Mouse (Mus musculus): ENCODE data around the gene B3glct. TPM values are rescaled to one million over a fixed set of nuclear protein-coding genes. Genes with fewer than 3 reads are reported as not detected.

The B3glct gene
- polyA plus RNA-seq (2015; fragmentation: Nextera tagmentation; extraction: Ambion mirVana), result 9.7 and 11.4 TPM in 2 replicates

DNA sequence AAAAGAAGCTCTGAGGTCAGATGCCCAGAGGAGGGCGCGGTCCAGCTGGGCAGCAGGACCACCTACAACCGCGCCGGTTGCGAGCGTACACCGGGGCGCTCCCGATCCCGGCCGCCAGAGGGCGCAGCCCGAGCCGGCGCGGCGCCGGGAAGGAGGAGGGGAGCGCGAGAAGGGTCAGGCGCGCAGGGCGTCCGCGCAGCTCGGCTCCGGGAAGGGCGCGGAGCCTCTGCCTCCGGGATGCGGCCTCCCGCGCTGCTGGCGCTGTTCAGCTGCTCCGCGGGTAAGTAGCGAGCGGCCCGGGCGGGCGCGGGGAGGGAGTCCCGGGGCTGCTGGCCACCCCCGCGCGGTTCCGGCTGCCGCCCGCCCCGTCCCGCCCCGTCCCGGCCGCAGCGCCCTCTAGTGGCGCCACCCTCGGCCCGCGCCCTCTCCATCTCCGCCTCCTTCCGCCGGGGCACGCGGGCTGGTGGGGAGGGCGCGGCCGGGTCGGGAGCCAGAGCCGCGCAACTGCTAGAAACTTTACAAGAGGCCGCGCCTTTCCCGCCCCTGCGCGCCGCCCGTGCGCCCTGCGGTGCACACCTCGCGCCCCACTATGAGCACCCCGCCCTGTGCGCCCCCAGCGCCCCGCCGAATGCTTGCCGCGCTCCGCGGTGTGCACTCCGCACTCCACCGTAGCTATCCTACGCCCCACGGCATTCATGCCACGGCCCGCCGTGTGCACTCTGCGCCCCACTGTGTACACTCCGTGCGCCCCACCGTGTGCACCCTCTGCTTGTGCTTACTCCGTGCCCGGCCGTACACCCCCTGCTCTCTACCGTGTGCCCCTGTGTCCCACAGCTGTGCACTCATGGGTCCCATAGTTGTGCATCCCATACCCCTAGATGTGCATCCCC lies at the start of gene B3glct:
TSS of gene B3glct (plus strand) at position 131 of the 890 bp plus-strand sequence.
- under 1% methylated on average over 100 of the region's 106 CpGs for WGBS
- Histone ChIP-seq H3K4me1 (ENCODE audit: control insufficient read depth, insufficient read depth, low read length) (peaks cover 9% of the 10 kb centered on the region), H3K9ac (ENCODE audit: low read depth, low read length) (peak within 1 kb of the TSS; percentile 88), H3K4me3 (ENCODE audit: low read length) (peak within 1 kb of the TSS; percentile 77), H3K27me3 (replicated peaks; ENCODE audit: control insufficient read depth, insufficient read depth, low read length) (no peaks in the 10 kb centered on the region), H3K27ac (ENCODE audit: low read length) (peak within 1 kb of the TSS; percentile 77), H3K9me3 (ENCODE audit: control insufficient read depth, low read length) (no peaks in the 10 kb centered on the region), H3K4me2 (ENCODE audit: low read depth, low read length) (peak within 1 kb of the TSS; percentile 100), H3K36me3 (ENCODE audit: control insufficient read depth, insufficient read depth, low read length) (no peaks in the 10 kb centered on the region)
- peak; percentile 99 for ATAC-seq

DNA sequence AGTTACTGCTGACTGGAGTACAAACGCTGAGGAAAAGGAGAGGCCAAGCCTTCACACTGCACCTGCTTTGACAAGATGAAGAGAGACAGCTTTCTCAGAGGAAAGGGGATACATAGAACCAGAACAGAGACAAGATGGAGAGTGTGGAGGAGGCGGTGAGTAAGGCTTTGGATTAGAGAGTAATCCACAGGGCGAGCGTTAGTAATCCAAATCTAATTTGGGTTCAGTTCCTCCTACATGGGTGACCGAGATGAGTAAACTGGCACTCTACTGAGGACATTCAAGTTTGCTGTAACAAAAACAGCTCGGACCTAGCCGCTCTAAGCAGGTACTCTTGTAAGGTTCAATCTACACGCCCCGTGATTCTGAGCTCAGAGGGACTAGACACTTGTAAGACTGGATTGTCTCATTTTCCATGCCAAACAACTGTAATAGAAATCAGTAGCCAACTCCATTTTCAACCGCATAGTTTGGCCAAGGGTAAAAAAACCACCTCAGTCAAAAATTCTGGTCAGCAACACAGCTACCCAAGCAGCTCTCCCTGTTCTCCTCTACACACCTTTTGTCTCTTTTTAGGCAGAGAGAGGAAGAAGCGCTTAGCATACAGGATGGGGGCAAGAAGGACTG lies 43.5 kb upstream of the B3glct start:
- peaks cover 7% of the 10 kb centered on the region for H3K36me3 ChIP-seq (ENCODE audit: control insufficient read depth, insufficient read depth, low read length)
- H3K4me1 ChIP-seq (ENCODE audit: control insufficient read depth, insufficient read depth, low read length), result peaks cover 6% of the 10 kb centered on the region
- H3K4me2 ChIP-seq (ENCODE audit: low read depth, low read length), result peak overlapping the region; percentile 61
- H3K27ac ChIP-seq (ENCODE audit: low read length), result no peak overlapping the region
- H3K4me3 ChIP-seq (ENCODE audit: low read length), result peak overlapping the region; percentile 66
- H3K9me3 ChIP-seq (ENCODE audit: control insufficient read depth, low read length), result no peaks in the 10 kb centered on the region
- peak overlapping the region; percentile 81 for H3K9ac ChIP-seq (ENCODE audit: low read depth, low read length)
- H3K27me3 ChIP-seq (replicated peaks; ENCODE audit: control insufficient read depth, insufficient read depth, low read length), result no peaks in the 10 kb centered on the region
- WGBS, result 56% methylated on average over 11 of the region's 11 CpGs
- ATAC-seq, result no peak

DNA sequence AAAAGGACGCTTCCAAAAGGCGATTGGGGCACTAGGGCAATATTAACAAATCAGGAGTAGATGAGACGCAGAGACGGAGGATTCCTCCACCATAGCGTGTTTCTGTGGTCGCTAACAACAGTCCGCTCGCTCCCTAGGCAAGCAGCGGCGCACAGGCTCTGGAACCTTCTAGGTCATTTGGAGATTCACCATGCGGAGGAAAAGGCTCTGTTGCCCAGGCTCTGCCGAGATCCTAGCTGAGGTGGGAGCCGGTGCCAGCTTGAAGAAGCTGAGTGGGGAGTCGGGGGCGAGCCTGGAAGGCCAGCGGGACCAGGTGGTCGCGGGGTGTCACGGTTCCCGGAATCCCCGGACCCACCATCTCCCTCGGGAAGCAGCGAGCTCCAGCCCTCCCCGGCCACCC lies 42.5 kb upstream of the B3glct start:
- Histone ChIP-seq H3K27ac (ENCODE audit: low read length) (peak overlapping the region; percentile 90), H3K9ac (ENCODE audit: low read depth, low read length) (peak overlapping the region; percentile 81), H3K4me1 (ENCODE audit: control insufficient read depth, insufficient read depth, low read length) (peaks cover 6% of the 10 kb centered on the region), H3K27me3 (replicated peaks; ENCODE audit: control insufficient read depth, insufficient read depth, low read length) (no peaks in the 10 kb centered on the region), H3K4me2 (ENCODE audit: low read depth, low read length) (peak overlapping the region; percentile 61), H3K36me3 (ENCODE audit: control insufficient read depth, insufficient read depth, low read length) (peaks cover 4% of the 10 kb centered on the region; the same call in 1 of the 2 replicates), H3K4me3 (ENCODE audit: low read length) (peak overlapping the region; percentile 66), H3K9me3 (ENCODE audit: control insufficient read depth, low read length) (no peaks in the 10 kb centered on the region)
- WGBS, result under 1% methylated on average over 24 of the region's 24 CpGs
- peak; percentile 5; the same call in 1 of the 2 replicates for ATAC-seq

DNA sequence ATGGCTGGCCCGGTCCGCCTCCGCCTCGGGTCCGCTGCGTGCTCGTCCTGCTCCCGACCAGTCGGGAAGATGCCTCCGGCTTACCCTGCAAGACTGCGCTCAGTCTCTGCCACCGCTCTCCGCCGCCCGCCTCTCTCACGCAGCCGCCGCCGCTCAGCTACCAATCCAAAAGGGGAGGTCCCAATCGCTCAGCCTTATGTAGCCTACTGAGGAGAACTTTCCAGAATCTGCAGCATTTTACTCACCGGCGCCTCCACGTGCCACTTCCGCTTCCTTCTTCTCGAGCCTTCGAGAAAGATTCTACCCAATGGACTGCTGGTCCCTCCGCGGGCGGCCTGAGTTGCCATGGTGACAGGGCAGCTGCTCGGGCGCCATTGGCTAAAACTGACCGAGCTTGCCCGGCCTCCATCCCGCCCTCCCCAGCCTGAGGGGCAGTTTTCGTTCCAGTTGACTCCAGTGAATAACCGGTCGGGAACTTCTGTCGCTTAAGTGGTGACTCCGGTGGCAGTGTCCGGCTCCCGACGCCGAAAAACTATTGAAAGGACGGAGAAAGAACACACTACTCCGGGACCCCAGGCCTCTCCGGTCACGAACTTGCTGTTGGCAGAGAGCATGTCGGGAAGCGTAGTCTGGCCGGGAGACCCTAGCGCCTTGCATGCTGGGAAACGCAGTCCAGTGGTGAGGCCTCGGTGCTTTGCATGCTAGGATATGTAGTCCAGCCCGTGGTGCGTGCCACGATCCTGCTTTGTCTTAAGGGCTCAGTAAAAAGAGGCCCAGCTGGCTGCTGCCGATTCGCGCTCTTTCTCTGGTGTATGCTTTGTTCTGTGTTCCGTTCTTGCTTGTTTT lies 41.7 kb upstream of the B3glct start, which contains the start of gene Hsph1:
TSS of gene Hsph1 (minus strand) at position 302 of the 846 bp plus-strand sequence.
- under 1% methylated on average over 60 of the region's 60 CpGs for WGBS
- ATAC-seq, result peak; percentile 99
- Histone ChIP-seq H3K4me1 (ENCODE audit: control insufficient read depth, insufficient read depth, low read length) (peaks cover 6% of the 10 kb centered on the region), H3K4me2 (ENCODE audit: low read depth, low read length) (peak within 1 kb of the TSS; percentile 61), H3K27ac (ENCODE audit: low read length) (peak within 1 kb of the TSS; percentile 90), H3K9ac (ENCODE audit: low read depth, low read length) (peak within 1 kb of the TSS; percentile 81), H3K4me3 (ENCODE audit: low read length) (peak within 1 kb of the TSS; percentile 66), H3K36me3 (ENCODE audit: control insufficient read depth, insufficient read depth, low read length) (no peaks in the 10 kb centered on the region), H3K27me3 (replicated peaks; ENCODE audit: control insufficient read depth, insufficient read depth, low read length) (no peaks in the 10 kb centered on the region), H3K9me3 (ENCODE audit: control insufficient read depth, low read length) (no peaks in the 10 kb centered on the region)

DNA sequence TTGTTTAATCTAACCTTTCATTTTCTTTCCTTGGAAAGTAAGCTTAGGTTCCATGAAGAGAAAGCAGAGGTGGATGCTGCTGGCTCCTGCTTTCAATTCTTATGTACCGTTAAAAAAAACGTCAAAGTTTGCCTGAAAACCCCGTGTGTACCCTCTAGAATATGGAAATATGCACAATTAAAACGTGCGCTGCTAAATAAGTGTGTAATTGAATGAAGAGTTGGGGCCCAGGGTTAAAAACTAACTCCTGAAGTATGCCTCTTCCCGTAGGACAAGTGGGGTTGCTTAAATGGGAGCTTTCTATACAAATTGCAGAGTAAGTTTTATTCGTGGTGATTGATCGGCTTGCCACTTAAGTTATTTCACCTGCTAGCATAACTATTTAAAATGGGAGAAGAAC lies 40.7 kb upstream of the B3glct start:
- peak overlapping the region; percentile 51 for H3K4me2 ChIP-seq (ENCODE audit: low read depth, low read length)
- peaks cover 6% of the 10 kb centered on the region for H3K4me1 ChIP-seq (ENCODE audit: control insufficient read depth, insufficient read depth, low read length)
- no peaks in the 10 kb centered on the region for H3K36me3 ChIP-seq (ENCODE audit: control insufficient read depth, insufficient read depth, low read length)
- H3K27me3 ChIP-seq (replicated peaks; ENCODE audit: control insufficient read depth, insufficient read depth, low read length), result no peaks in the 10 kb centered on the region
- H3K4me3 ChIP-seq (ENCODE audit: low read length), result no peak overlapping the region
- no peak overlapping the region for H3K27ac ChIP-seq (ENCODE audit: low read length)
- H3K9me3 ChIP-seq (ENCODE audit: control insufficient read depth, low read length), result no peaks in the 10 kb centered on the region
- peak overlapping the region; percentile 61; the same call in 1 of the 2 replicates for H3K9ac ChIP-seq (ENCODE audit: low read depth, low read length)
- WGBS, result 53% methylated on average over 8 of the region's 8 CpGs
- no peak for ATAC-seq

DNA sequence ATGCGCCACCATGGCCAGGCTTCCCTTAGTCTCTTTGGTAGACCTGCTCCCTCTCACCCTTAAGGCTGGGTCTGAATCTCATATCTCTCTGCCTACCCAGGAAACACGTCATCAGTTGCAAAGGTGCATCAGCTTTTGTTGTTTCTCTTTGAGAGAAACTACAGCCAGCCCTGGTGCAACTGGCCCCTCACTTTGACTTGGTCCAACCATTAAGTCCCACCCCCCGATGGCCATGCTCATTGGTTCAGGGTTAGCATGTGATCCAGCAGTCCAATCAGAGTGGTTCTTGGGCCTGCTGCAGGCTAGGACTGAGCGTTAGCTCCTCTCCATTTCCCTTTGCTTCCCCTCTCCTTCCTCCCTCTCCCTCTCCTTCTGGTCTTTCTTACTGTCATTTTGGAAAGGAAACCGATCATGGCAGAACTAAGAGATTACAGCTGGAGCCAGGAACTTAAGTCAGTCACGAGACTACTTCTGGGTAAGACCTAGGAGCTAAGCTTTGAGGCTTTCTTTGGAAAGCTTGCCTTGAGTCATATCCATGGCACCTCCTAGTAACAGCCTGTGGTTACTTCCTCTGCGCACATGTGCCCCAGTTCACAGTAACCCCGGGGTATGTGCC lies 36.6 kb upstream of the B3glct start:
- 80% methylated on average over 8 of the region's 8 CpGs for WGBS
- ATAC-seq, result no peak
- Histone ChIP-seq H3K4me1 (ENCODE audit: control insufficient read depth, insufficient read depth, low read length) (no peaks in the 10 kb centered on the region), H3K9me3 (ENCODE audit: control insufficient read depth, low read length) (no peaks in the 10 kb centered on the region), H3K4me3 (ENCODE audit: low read length) (no peak overlapping the region), H3K27ac (ENCODE audit: low read length) (no peak overlapping the region), H3K4me2 (ENCODE audit: low read depth, low read length) (no peak overlapping the region), H3K36me3 (ENCODE audit: control insufficient read depth, insufficient read depth, low read length) (no peaks in the 10 kb centered on the region), H3K27me3 (replicated peaks; ENCODE audit: control insufficient read depth, insufficient read depth, low read length) (no peaks in the 10 kb centered on the region), H3K9ac (ENCODE audit: low read depth, low read length) (no peak overlapping the region)

DNA sequence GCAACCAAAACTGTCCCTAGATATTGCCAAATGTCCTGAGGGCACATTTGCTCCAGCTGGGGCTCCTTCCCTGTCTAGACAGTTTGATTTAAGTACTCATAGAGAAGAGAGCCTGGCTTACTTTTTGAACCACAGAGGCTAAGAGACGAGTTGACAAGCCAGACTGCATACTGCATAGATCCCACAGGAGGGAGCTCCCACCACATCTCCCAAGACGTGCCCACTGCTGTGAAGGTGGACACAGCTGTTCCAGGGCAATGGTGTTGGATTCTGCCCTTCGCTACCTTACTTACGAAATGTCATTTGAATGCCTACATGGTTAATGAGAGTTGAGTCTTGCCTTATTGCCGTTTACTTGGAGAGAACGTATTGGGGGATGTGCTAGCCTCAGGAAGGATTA lies 35.7 kb upstream of the B3glct start:
- no peak overlapping the region for H3K4me2 ChIP-seq (ENCODE audit: low read depth, low read length)
- ATAC-seq, result peak; percentile 60
- 47% methylated on average over 6 of the region's 6 CpGs for WGBS
- H3K27me3 ChIP-seq (replicated peaks; ENCODE audit: control insufficient read depth, insufficient read depth, low read length), result no peaks in the 10 kb centered on the region
- H3K27ac ChIP-seq (ENCODE audit: low read length), result no peak overlapping the region
- H3K4me3 ChIP-seq (ENCODE audit: low read length), result no peak overlapping the region
- no peaks in the 10 kb centered on the region for H3K4me1 ChIP-seq (ENCODE audit: control insufficient read depth, insufficient read depth, low read length)
- no peaks in the 10 kb centered on the region for H3K36me3 ChIP-seq (ENCODE audit: control insufficient read depth, insufficient read depth, low read length)
- H3K9me3 ChIP-seq (ENCODE audit: control insufficient read depth, low read length), result no peaks in the 10 kb centered on the region
- H3K9ac ChIP-seq (ENCODE audit: low read depth, low read length), result no peak overlapping the region

DNA sequence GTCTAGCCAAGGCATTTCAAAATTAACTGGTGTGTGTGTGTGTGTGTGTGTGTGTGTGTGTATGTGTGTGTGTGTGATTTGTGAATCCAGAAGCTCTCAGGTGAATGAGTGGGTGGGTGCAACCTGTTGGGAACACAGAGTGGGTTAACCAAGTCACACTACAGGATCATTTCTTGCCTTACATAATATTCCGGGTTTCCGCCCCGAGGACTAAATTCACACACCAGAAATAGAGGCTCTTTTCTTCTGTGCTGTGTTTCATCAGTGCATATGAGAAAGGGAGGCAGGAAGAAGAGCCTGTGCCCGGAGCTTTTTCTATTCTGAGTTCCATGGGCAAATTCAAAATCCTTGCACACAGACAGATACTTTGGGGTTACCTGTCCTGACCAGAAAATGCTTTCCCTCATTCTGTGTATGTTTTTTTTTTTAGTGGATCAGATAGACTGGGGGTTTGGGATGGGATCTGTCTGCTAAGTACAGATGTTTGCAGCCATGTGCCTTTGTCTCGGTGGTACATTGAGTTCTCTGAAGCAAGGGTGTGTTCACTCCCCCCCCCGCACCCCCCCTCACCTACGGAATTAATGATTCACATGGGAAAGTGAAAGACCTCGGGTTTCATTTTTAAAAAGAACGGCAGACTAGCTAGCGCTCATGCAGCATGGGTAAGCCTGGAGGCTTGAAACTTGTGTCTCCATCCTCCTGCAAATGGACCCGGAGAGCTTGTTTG lies 35.1 kb upstream of the B3glct start:
- peak; percentile 5; the same call in 1 of the 2 replicates for ATAC-seq
- H3K4me2 ChIP-seq (ENCODE audit: low read depth, low read length), result no peak overlapping the region
- 76% methylated on average over 11 of the region's 11 CpGs for WGBS

More for the DNA sequence above, 35.1 kb upstream of the B3glct start:
- Histone ChIP-seq H3K36me3 (ENCODE audit: control insufficient read depth, insufficient read depth, low read length) (no peaks in the 10 kb centered on the region), H3K9me3 (ENCODE audit: control insufficient read depth, low read length) (no peaks in the 10 kb centered on the region), H3K4me3 (ENCODE audit: low read length) (no peak overlapping the region), H3K4me1 (ENCODE audit: control insufficient read depth, insufficient read depth, low read length) (no peaks in the 10 kb centered on the region), H3K9ac (ENCODE audit: low read depth, low read length) (no peak overlapping the region), H3K27me3 (replicated peaks; ENCODE audit: control insufficient read depth, insufficient read depth, low read length) (no peaks in the 10 kb centered on the region), H3K27ac (ENCODE audit: low read length) (no peak overlapping the region)

Data from intestine, embryonic 16.5 days (tissue).